In genomic region chr16:35966411-35967115, GRCm38 (mm10) we compare ENCODE assay signal across 6 mouse cellular contexts.
"Had no signal": no experiment of that assay in that cellular context is flagged by ENCODE, and none has a peak within 500 bp of the region (broad histone marks: within the 10 kb centered on the region; RNA-seq: fewer than 3 reads in every experiment).

No protein-coding gene starts in this region.

- DNase-seq: liver, postnatal 0 days; lung, adult 2 months; right cerebral cortex, postnatal 14 days; thymus, adult 2 months; thymus, postnatal 25 days; thymus, postnatal 4 days had no signal
